Mouse (Mus musculus) stomach, embryonic 14.5 days (tissue): ENCODE results near the gene 2700049A03Rik. TPM values are rescaled to one million over a fixed set of nuclear protein-coding genes. Genes with fewer than 3 reads are reported as not detected.

Source experiments
- ATAC-seq: fragments of 200-750 bp; cut with Nextera tagmentation; 2 replicates; pipeline ENCODE4 v1.8.0; 2017; ENCODE audit warnings: low read depth, moderate TSS enrichment; ENCODE audit not compliant: insufficient number of reproducible peaks, insufficient read depth, low FRiP score
- H3K27ac ChIP-seq: fragments of 300-500 bp; sonication (generic); 2 replicates; pipeline ENCODE4 v1.5.1; 2014; ENCODE audit warnings: mild to moderate bottlenecking, low read length, moderate library complexity, mixed read lengths
- H3K27me3 ChIP-seq: fragments of 300-500 bp; sonication (generic); 2 replicates; pipeline ENCODE4 v1.6.1; 2014; ENCODE audit warnings: low read length, control low read depth, mixed read lengths; ENCODE audit not compliant: control insufficient read depth, insufficient read depth
- H3K36me3 ChIP-seq: fragments of 300-500 bp; sonication (generic); 2 replicates; pipeline ENCODE4 v1.6.1; 2014; ENCODE audit warnings: mild to moderate bottlenecking, control low read depth, low read length, moderate library complexity, mixed read lengths; ENCODE audit not compliant: control insufficient read depth, insufficient read depth
- H3K4me1 ChIP-seq: fragments of 300-500 bp; sonication (generic); 2 replicates; pipeline ENCODE4 v1.6.1; 2014; ENCODE audit warnings: low read length, control low read depth, mixed read lengths; ENCODE audit not compliant: control insufficient read depth, insufficient read depth
- H3K4me2 ChIP-seq: fragments of 300-500 bp; sonication (generic); replicated peaks from 2 replicates; pipeline ENCODE4 v1.6.1; 2014; ENCODE audit warnings: low read depth, low read length, control low read depth
- H3K4me3 ChIP-seq: fragments of 300-500 bp; sonication (generic); 2 replicates; pipeline ENCODE4 v1.5.1; 2014; ENCODE audit warnings: low read depth, low read length, control low read depth
- H3K9ac ChIP-seq: fragments of 300-500 bp; sonication (generic); replicated peaks from 2 replicates; pipeline ENCODE4 v1.6.1; 2014; ENCODE audit warnings: low read depth, mild to moderate bottlenecking, control low read depth, low read length, moderate library complexity, mixed read lengths
- H3K9me3 ChIP-seq: fragments of 300-500 bp; sonication (generic); 2 replicates; pipeline ENCODE4 v1.6.1; 2016; ENCODE audit warnings: low read depth, low read length, control low read depth; ENCODE audit not compliant: control insufficient read depth
- WGBS: fragments of 180-500 bp; shearing (Covaris S2); extraction: QIAGEN DNeasy Blood & Tissue Kit; methylation state at CpG from one replicate; pipeline ENCODE4 v1.1.7; 2014; 5-methylcytosine and 5-hydroxymethylcytosine counted together
- polyA plus RNA-seq: library from polyadenylated mRNA; unstranded; fragments of >200 nt; fragmentation: Nextera tagmentation; extraction: Ambion mirVana; gene quantifications from 2 replicates; pipeline ENCODE4 v1.2.1, GENCODE M21; 2014

The 2700049A03Rik gene
- polyA plus RNA-seq, 1 experiment from 2014 or later: 17.1 TPM

DNA sequence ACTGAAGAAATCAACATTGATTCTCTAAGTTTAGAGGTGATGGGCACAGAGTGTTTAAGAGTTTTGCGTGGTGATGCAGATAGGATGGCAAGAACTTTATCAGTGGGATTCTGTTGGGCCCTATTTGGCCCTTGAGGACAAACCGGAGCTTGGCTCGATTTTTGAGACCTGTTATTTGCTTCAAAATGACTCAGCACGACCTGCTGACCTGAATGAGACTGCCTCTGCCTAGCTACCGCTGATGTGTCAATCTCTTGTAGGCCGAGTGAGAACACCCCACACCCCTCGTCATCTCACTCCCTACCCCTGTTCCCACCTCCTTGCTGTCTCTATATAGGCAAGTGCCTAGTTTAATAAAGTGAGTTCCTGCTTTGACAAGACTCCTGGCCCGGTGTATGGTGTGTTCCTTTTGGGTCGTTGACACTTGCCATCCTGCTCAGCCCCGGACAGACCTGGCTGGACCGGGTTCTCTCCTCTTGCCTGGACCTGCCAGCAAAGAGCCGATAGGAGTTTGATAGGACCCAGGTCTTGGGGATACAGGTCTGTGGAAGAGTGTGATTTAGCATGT, 144.6 kb downstream of the 2700049A03Rik start:
- Histone ChIP-seq H3K9me3 (peaks cover 8% of the 10 kb centered on the region; the same call in 1 of the 2 replicates), H3K4me2 (no peak overlapping the region), H3K36me3 (no peaks in the 10 kb centered on the region), H3K27ac (no peak overlapping the region), H3K9ac (no peak overlapping the region), H3K27me3 (no peaks in the 10 kb centered on the region), H3K4me1 (no peaks in the 10 kb centered on the region), H3K4me3 (no peak overlapping the region)
- ATAC-seq: no peak
- 80% methylated on average over 12 of the region's 12 CpGs for WGBS

DNA sequence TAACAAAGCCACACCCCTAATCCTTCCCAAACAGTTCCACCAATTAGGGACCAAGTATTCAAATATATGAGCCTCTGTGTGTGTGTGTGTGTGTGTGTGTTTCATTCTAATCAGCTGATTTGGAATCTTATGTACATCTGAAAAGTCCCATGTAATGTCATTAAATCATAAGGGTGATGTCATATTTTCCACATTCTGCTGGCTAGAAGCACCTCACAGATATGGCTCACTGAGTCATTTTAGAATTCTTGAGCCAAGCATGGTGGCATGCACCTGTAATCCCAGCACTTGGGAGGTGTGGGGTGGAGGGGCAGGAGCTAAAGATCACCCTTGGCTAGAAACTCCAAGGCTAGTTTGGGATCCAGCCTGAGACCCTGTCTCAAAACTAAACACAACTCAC, 148.8 kb downstream of the 2700049A03Rik start:
- no peaks in the 10 kb centered on the region for H3K36me3 ChIP-seq
- no peaks in the 10 kb centered on the region for H3K4me1 ChIP-seq
- H3K4me3 ChIP-seq: no peak overlapping the region
- no peak overlapping the region for H3K27ac ChIP-seq
- ATAC-seq: no peak
- H3K27me3 ChIP-seq: no peaks in the 10 kb centered on the region
- H3K4me2 ChIP-seq: no peak overlapping the region
- H3K9me3 ChIP-seq: peaks cover 8% of the 10 kb centered on the region; the same call in 1 of the 2 replicates
- H3K9ac ChIP-seq: no peak overlapping the region

- Histone ChIP-seq H3K4me3 (no peak overlapping the region), H3K36me3 (no peaks in the 10 kb centered on the region), H3K27me3 (no peaks in the 10 kb centered on the region), H3K9me3 (no peaks in the 10 kb centered on the region), H3K4me1 (0 out of 2 replicates have a peak, but pooled peaks cover 7% of the 10 kb centered on the region), H3K9ac (no peak overlapping the region), H3K27ac (no peak overlapping the region), H3K4me2 (no peak overlapping the region)
- no peak for ATAC-seq
- 68% methylated on average over 2 of the region's 2 CpGs for WGBS
Observed at GRCm38 (mm10) chr12:71290460-71290859, 153.8 kb downstream of the 2700049A03Rik start.

Other genes starting within 250 kb of the 2700049A03Rik start
- 226 and 257 TPM in 2 replicates for gene Actr10, start 199.0 kb upstream of the 2700049A03Rik start, polyA plus RNA-seq
- gene Psma3, start 162.2 kb upstream of the 2700049A03Rik start, polyA plus RNA-seq: 587 and 595 TPM in 2 replicates
- 40.7 and 43.4 TPM in 2 replicates for gene Arid4a, start 120.9 kb upstream of the 2700049A03Rik start, polyA plus RNA-seq
- not detected in 2 replicates for gene Tomm20l, start 25.4 kb upstream of the 2700049A03Rik start, polyA plus RNA-seq
- 77.2 and 82.9 TPM in 2 replicates for gene Timm9, start 164 bp upstream of the 2700049A03Rik start, polyA plus RNA-seq
- 17.9 and 18.9 TPM in 2 replicates for gene Dact1, start 173.0 kb downstream of the 2700049A03Rik start, polyA plus RNA-seq